Mouse (Mus musculus): ENCODE measurements at regions not wholly inside any gene's neighbourhood (a gene's known extent, or its start where the extent isn't known, plus 50 kb on each side); places are given as distances from the start of the nearest gene placed in this dataset.
"Not testable (repeated sequence)": the region's sequence is repeated elsewhere in the genome, so short reads cannot be mapped to it uniquely, and the experiment has no call there.

DNA sequence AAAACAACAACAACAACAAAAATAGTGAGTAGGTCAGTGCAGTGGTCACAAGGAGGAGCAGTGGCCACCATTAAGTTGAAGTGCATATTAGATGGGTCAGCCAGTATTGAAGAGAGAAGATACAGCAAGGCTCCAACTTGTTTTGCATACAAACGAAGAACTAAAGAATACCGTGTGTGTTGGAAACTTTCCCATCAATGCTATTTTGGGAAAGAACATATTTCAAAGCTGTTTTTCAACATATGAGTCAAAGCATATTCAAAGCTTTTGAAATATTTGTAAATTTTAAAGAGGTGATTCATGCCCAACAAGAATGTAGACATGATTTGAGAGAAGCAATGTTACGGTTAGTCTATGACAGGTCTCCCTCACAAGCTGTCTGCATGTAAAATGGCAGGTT lies 157.9 kb upstream of the Fer start:
- no peak for DNase-seq (ENCODE audit: low spot score)

DNA sequence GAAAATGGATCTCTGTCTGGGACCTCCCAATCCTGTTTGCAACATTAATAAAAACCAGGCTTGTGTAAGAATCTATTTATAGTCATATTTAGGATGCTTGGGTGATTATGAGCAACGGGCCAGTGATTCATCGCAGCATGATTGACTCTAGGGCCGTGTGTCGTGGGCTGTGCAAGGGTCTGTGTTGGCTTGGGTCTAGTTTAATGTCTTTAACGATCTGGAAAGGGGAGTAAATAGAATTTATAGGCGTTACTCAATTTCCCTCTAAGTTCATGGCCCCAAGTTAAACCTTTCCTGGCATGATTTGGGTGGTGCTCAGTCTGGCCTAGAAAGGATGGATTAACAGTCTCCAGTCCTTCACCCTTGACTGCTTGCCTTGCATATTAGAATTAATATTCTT lies 149.9 kb upstream of the Fer start:
- DNase-seq (ENCODE audit: low spot score), result no peak

GRCm38 (mm10) chr17:63715687-63716086 lies 147.2 kb upstream of the Fer start:
- no peak for DNase-seq (ENCODE audit: low spot score)

DNA sequence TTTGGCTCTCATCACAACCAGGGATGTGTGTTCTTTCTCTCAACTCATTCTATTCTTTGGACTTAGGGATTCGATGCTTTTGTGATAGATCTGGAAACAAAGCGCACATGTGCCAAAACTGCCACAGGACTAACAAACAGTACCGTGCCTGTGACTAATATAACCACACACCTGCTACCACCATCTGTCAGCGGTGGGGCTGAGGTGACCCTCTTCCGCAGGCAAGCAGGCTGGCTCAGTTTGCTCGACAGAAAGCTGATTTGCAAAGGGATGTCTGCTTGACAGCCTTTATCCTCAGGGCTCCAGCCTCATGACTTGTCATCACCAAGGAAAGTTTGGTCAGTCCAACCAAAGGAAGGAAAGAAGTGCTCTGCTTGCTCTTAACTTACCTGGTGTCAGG lies 146.7 kb upstream of the Fer start:
- no peak for DNase-seq (ENCODE audit: low spot score)

DNA sequence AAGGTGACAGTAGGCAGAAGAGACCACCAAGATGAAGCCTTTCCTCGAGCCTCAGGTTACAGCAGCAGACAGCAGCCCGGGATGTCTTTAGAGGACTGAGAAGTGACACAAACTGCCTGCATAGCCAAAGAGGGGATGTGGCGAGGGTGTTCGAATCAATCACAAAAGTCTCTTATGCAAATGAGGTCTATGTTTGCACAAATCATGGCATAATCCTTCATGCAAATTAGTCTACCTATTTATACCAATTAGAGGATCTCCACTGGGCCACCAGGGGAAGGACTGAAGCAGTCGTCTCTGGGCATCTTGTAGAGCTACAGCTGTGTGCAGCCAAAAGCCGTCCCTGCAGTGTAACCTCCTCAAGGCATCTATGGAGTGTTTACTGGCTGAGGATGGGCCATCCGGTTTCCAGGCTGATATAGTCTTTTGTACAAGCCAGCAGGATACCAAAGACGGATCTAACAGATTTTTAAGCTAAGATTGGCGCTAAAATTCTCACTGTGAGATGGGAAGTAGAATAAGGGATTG lies 145.7 kb upstream of the Fer start:
- no peak for DNase-seq (ENCODE audit: low spot score)

DNA sequence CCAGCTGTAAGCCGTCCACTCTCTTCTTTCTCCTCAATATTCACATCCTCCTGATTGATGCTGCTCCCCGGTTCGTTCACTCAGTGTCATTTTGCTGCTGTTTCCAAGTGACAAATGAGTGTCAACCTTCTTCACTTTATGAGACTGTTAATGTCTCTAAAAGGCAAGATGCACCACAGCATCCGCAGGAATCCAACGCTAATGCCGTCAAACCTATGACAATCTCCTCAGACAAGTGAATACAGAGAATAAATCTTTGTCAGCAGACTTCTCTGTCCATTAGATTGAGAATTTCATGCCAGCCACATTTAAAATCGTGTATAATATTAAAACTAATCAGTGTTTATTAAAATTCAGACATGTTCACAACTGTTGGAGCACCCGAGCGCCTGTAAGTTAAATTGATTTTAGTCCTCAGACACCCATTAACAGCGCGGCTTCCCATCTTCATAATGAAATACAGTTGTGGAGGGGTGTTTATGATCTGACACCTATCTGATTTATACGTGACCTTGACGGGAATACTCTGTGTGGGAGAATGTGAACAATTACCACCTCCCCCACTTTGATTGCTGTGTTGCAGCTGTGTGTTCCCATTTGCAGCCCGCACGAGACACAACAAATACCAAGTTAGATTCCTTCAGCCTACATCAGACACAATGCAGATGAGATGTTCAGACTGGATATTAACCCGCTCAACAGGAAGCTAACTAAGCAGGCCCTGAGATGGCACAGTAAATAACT lies 143.7 kb upstream of the Fer start:
- no peak for DNase-seq (ENCODE audit: low spot score)

GRCm38 (mm10) chr17:63719771-63720170 lies 143.1 kb upstream of the Fer start:
- DNase-seq (ENCODE audit: low spot score), result no peak

DNA sequence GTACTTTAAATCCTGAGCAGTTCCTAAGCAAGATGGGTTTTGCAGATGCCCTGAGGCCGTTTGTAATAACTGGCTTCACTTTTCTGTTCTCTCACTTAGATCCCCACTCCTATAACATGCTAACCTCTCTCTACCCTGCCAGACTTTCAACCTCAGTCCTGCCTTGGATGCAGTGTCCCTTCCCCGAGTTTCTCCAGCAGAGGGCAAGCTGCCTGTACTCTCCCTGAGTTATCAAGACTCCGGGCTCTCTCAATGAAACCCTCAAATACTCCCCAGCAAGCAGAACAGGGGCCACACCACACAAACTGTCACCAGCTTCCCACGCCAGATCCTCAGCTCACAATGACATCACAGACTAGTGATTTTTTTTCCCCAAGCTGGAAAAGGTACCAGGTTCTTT lies 142.0 kb upstream of the Fer start:
- peak; percentile 35 for DNase-seq (ENCODE audit: low spot score)

DNA sequence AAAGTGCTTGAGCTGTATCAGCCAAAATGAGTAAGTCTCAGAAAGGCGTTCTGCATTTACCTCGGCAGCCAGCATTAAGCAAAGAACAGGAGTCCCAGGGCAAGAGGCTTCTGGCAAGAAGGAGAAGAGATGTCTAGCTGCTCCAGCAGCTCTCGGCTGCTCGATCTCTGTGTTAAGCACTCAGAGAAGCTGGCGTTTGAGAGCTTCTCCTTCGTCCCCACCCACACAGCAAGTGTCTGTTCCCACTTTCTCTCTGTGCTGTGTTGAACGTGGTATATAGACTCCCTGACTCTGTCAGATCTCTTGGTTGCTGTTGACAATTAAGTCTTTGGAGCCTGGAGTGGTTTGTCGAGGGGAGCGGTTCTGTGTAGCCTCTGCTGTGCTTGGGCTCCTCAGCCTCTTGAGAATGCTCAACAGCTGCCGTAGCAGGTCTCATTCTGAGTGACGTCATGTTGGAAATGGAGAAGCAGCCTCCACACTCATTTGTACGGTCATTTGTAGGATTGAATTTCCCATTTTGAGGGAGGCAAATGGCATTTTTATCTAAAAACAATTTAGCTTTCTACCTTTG lies 140.3 kb upstream of the Fer start:
- DNase-seq (ENCODE audit: low spot score), result no peak

DNA sequence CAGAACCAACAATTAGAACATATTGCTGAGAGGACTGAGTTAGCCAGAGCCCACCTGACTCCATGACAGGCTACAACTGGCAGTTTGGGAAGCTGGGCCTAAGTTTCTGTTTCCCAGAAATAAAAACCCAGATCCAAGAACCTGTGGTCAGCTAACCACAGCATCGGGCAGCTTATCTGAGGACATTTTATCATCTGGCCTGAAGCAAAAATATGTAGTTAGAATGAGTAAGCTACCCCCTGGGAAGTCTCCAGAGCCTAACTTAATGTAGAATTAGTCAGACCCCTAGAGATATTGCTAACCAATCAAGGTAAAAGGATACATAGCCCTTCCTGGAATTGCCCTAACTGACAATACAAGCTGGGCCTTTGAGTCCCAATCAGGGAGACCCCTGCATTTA lies 124.7 kb upstream of the Fer start:
- DNase-seq (ENCODE audit: low spot score), result no peak

GRCm38 (mm10) chr17:63739710-63740109 lies 123.2 kb upstream of the Fer start:
- DNase-seq (ENCODE audit: low spot score), result no peak

- not testable (repeated sequence) for DNase-seq (ENCODE audit: low spot score)
Measured at GRCm38 (mm10) chr17:63749257-63749656, 113.6 kb upstream of the Fer start.

GRCm38 (mm10) chr17:63754399-63754798 lies 108.5 kb upstream of the Fer start:
- no peak for DNase-seq (ENCODE audit: low spot score)

DNA sequence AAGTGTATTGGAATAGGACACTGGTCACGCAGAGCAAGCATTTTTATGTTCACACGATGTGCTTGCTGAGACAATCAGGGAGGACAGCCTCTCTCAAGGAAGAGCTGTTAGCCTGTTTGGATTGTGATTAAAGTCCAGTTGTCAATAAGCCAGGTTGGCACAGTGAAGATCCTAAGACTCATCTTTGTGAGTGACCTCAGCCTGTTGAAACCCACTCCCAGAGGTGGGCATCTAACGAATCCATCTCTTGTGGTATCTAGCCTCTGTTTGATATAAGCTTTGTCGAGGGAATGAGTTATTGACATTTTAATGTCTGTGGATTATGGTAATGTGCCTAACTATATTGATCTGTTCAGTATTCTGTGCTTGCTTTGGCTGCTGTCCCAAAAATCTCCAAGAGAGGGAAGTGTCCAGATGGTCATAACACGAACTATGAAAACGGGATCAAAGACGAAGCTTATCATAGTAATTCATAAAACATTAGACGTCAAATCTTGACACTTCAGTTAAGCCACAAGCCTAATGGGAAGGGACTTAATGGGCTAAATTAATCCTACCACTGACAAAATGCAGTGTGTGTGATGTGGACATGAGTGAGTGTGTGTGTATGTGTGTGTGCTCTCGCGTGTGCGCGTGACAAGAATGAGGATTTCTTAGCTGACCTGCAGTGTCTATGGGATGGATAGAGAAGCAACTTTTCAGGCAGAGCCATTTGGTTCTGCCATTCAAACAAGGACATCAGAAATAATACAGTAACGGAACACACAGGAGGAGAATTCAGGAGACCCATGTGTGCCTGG lies 104.8 kb upstream of the Fer start:
- no peak for DNase-seq (ENCODE audit: low spot score)

- DNase-seq (ENCODE audit: low spot score), result no peak
Measured at GRCm38 (mm10) chr17:63758817-63759404, 104.0 kb upstream of the Fer start.

DNA sequence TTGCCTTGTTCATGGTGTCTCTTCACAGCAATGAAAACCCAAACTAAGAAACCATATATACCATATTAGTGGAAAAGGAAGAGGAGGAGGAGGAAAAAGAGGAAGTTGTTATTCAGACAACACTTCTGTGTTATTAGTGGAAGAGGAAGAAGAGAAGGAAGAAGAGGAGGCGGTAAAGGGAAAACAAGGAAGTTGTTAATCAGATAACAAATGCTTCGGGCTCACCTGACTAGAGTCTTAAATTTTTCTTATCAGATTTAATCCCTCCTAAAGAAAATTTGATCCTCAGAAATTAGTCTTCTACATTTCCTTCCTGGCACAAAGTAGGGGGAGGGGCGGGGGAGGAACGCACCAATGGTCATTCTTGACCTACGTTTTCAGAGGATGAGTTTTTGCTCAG lies 101.8 kb upstream of the Fer start:
- no peak for DNase-seq (ENCODE audit: low spot score)

DNA sequence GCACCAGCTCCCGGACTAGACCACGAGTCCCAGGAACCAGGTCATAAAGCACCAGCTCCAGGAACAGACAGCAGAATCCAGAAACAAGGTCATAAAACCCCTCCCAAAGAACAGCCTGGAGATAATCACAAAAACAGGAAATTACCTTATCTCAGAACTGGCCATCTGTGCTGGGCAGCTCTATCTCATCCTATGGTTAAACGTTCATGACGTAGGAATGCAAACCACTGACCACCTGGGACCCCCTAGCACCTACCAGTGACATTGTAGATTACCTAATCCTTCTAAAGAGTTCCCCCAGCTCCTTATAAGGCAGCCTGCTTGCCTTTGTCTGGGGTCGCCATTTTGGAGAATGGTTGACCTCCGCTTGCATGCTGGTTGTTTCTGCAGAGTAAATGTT lies 91.8 kb upstream of the Fer start:
- no peak for DNase-seq (ENCODE audit: low spot score)

DNA sequence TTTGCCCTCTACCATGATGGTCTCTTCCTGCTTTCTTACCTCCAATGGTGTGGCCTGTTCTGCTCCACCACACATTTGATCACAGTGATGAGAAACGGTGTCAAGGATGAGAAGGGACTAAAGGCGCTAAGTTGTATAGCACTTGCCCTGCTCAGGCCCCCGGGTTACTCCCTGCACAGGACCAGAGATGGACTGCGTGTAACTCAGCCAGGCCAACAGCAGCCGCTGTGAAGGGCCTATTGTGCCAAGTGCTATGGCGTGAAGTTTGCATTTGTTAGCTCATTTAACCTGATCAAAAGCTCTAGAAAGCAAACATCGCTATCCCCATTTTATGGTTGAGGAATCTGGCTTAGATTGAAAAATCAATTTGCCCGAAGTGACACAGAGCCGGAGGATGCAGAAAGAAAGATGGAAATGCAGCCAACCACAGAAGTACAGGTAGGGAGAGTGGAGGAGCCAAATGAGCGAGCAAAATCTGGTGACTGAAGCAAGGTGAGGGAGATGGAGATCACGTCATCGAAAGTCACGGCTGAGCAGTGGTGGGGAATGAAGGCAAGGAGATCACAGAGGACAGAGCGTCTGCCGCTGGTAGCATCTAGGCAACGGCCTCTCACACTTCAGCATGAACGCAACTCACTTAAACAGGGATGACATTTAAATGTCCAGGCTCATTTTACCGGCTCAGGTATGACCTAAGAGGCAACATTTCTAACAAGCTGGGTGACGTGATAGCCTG lies 78.3 kb upstream of the Fer start:
- no peak for DNase-seq (ENCODE audit: low spot score)

- no peak for DNase-seq (ENCODE audit: low spot score)
Measured at GRCm38 (mm10) chr17:63786444-63786843, 76.4 kb upstream of the Fer start.

GRCm38 (mm10) chr17:63794352-63794751 lies 68.5 kb upstream of the Fer start:
- DNase-seq (ENCODE audit: low spot score), result no peak

- no peak for DNase-seq (ENCODE audit: low spot score)
Measured at GRCm38 (mm10) chr17:63798381-63798780, 64.5 kb upstream of the Fer start.

DNA sequence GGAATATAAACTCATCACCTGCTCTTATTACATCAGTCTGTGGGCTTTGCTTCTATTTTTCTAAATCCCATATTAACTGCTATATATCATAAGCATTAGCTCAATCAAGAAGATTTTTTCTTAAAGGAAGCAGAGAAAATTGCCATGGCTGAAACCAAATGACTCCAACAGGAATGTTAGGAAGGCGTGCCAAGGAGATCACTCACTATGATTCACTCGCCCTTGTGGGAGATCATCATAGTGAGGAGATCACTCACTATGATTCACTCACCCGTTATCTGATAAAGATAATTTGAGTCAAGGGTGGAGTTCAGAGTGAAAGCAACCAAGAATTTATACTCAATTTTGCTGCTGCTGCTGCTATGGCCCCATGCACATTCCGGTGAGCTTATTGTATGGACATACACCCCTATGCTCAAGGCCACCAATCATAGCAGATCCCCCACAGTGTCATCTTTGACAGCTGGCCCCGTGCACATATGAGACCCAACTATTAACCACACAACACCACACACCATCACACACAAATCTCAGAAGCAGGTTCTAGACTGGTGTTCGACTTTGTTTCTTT lies 63.8 kb upstream of the Fer start:
- DNase-seq (ENCODE audit: low spot score), result no peak

Measured in embryo, embryonic 10 days (tissue).